Comparison of ENCODE assay signal across 13 mouse cellular contexts in genomic region chr2:90545261-90545660, GRCm38 (mm10). TPM values are rescaled to one million over a fixed set of nuclear protein-coding genes. Genes with fewer than 3 reads are reported as not detected.
DNase-seq lines count a peak whose midpoint lies in the region; ATAC-seq and TF ChIP-seq lines count a peak whose summit lies in the region.
"Had no signal": no experiment of that assay in that cellular context is flagged by ENCODE, and none has a peak within 500 bp of the region (broad histone marks: within the 10 kb centered on the region; RNA-seq: fewer than 3 reads in every experiment).

No protein-coding gene starts in this region.

- H3K4me1 ChIP-seq in embryonic fibroblast, embryonic 13.5 days (ENCODE audit: control insufficient read depth, insufficient read depth, low read length): peaks cover 19% of the 10 kb centered on the region
- H3K4me1 ChIP-seq in olfactory bulb, adult 2 months (ENCODE audit: control insufficient read depth, insufficient read depth, low read length): peaks cover 18% of the 10 kb centered on the region

- peak; percentile 30 for DNase-seq in gastrocnemius, adult 18-20 months (ENCODE audit: low spot score)
- no peak for DNase-seq in gastrocnemius, postnatal 14 days
- DNase-seq in ovary, adult 18-20 months (ENCODE audit: low spot score): peak; percentile 14
- DNase-seq in ovary, postnatal 36 days (ENCODE audit: low spot score): no peak
- DNase-seq in spleen, postnatal 14 days (ENCODE audit: low spot score in 2 of 2): no peak
- DNase-seq: adrenal gland, postnatal 14 days; right cerebral cortex, postnatal 14 days; thymus, postnatal 14 days had no signal

- no peak overlapping the region for H3K4me3 ChIP-seq in embryonic fibroblast, embryonic 13.5 days (ENCODE audit: insufficient read depth, low read length)
- H3K4me3 ChIP-seq in olfactory bulb, adult 2 months (ENCODE audit: insufficient read depth, low read depth, low read length): no peak overlapping the region
- H3K4me3 ChIP-seq: heart, embryonic 13.5 days; midbrain, embryonic 15.5 days had no signal

- no peak for TF ChIP-seq POLR2A in embryonic fibroblast, embryonic 13.5 days (IDR thresholded peaks at IDR 0.05; ENCODE audit: low read depth, low read length)
- TF ChIP-seq POLR2A in olfactory bulb, adult 2 months (IDR thresholded peaks at IDR 0.05; ENCODE audit: insufficient read depth, low read depth, low read length): no peak

- intact Hi-C loops in gastrocnemius, postnatal 14 days (cut with DNase I; ENCODE audit: low total_unique reads): no loop called here

- ATAC-seq in megakaryocyte-erythroid progenitor cell, adult 5-6 weeks (replicated peaks; ENCODE audit: low FRiP score, low TSS enrichment, poor library complexity, severe bottlenecking): no peak
- ATAC-seq: midbrain, embryonic 15.5 days had no signal

- TF ChIP-seq CTCF in embryonic fibroblast, embryonic 13.5 days (IDR thresholded peaks at IDR 0.05; ENCODE audit: borderline replicate concordance, insufficient read depth, low read length): no peak
- no peak for TF ChIP-seq CTCF in olfactory bulb, adult 2 months (IDR thresholded peaks at IDR 0.05; ENCODE audit: insufficient read depth, low read depth, low read length)

- 26% methylated on average over 5 of the region's 5 CpGs for WGBS in olfactory bulb, adult 2 months

- peak overlapping the region; percentile 41; the same call in 1 of the 2 replicates for H3K27ac ChIP-seq in embryonic fibroblast, embryonic 13.5 days (ENCODE audit: insufficient read depth, low read length)
- peak overlapping the region; percentile 33; the same call in 1 of the 2 replicates for H3K27ac ChIP-seq in olfactory bulb, adult 2 months (ENCODE audit: insufficient read depth, low read depth, low read length)
- H3K27ac ChIP-seq: heart, embryonic 13.5 days; midbrain, embryonic 15.5 days had no signal

RNA-seq across cellular contexts. Expression of gene Ptprj, which starts 35.2 kb away (rescaled TPM):
- total RNA-seq in gastrocnemius, adult 18-20 months (2021): 1 to 10 TPM; 2.8 to 3.2 TPM
- total RNA-seq in gastrocnemius, postnatal 14 days (2021): 1 to 10 TPM; 6.5 to 6.6 TPM
- 8.0 and 9.9 TPM in 2 replicates for polyA plus RNA-seq in embryonic fibroblast, embryonic 13.5 days (2011; ENCODE audit: insufficient read length, low read depth, missing spikeins)
- 79.8 TPM in 1 of 2 replicates, not detected in the other for polyA plus RNA-seq in olfactory bulb, adult 2 months (2012; ENCODE audit: insufficient read depth, insufficient read length, low replicate concordance, missing spikeins)
- 11.4 and 14.3 TPM in 2 replicates for total RNA-seq in megakaryocyte-erythroid progenitor cell, adult 5-6 weeks (2014; fragmentation: Nextera tagmentation)
- 17.5 and 18.7 TPM in 2 replicates for total RNA-seq in megakaryocyte-erythroid progenitor cell, adult 5-6 weeks (2017)

Comparison
In these comparisons a context has a peak if more than half of its experiments do, and no peak if none do; other contexts are left out.
1. DNase-seq: peak in gastrocnemius, adult 18-20 months (single experiment) and ovary, adult 18-20 months (single experiment); none in gastrocnemius, postnatal 14 days (single experiment), ovary, postnatal 36 days (single experiment) and spleen, postnatal 14 days (0 of 2).